Mouse (Mus musculus) small intestine, adult 2 months (tissue): ENCODE results near the gene Zan.

Source experiments
- CTCF ChIP-seq: fragments of 200-500 bp; IDR thresholded peaks from 2 replicates; pipeline ENCODE4 v1.5.1; 2012; ENCODE audit warnings: low read depth, mild to moderate bottlenecking, control low read depth, inconsistent platforms, low read length, moderate library complexity, mixed read lengths; ENCODE audit not compliant: insufficient replicate concordance, insufficient read length; ENCODE audit errors: extremely low read depth
- POLR2A ChIP-seq: fragments of 200-500 bp; IDR thresholded peaks from 2 replicates; pipeline ENCODE4 v1.6.1; 2012; ENCODE audit warnings: low read depth, mild to moderate bottlenecking, control low read depth, inconsistent platforms, low read length, moderate library complexity

- TF ChIP-seq POLR2A: 0 out of 2 replicates have a peak, but pooled peaks have one; percentile 25
- TF ChIP-seq CTCF: no peak
These were observed 125.5 kb downstream of the Zan start for GRCm38 (mm10) chr5:137351394-137351793.
